Mouse (Mus musculus) midbrain, postnatal 0 days (tissue): ENCODE measurements around the gene Vtcn1. TPM values are rescaled to one million over a fixed set of nuclear protein-coding genes. Genes with fewer than 3 reads are reported as not detected.

Experiments used
- ATAC-seq: fragments of 200-750 bp; cut with Nextera tagmentation; 2 replicates; pipeline ENCODE4 v1.8.0; 2017; ENCODE audit warnings: moderate number of reproducible peaks, mild to moderate bottlenecking, moderate TSS enrichment, moderate library complexity; ENCODE audit not compliant: low FRiP score
- DNase-seq: peaks from one replicate; pipeline ENCODE4 v3.0.0-alpha.2; 2015; ENCODE audit warnings: low spot score
- H3K27ac ChIP-seq: fragments of 300-500 bp; sonication (generic); 2 replicates; pipeline ENCODE4 v1.5.1; 2014; ENCODE audit warnings: low read depth, mild to moderate bottlenecking, low read length, mixed read lengths
- H3K27me3 ChIP-seq: fragments of 300-500 bp; sonication (generic); 2 replicates; pipeline ENCODE4 v1.6.1; 2014; ENCODE audit warnings: low read length, control low read depth, mixed read lengths; ENCODE audit not compliant: insufficient read depth
- H3K36me3 ChIP-seq: fragments of 300-500 bp; sonication (generic); 2 replicates; pipeline ENCODE4 v1.6.1; 2014; ENCODE audit warnings: low read length, control low read depth, mixed read lengths; ENCODE audit not compliant: insufficient read depth
- H3K4me1 ChIP-seq: fragments of 300-500 bp; sonication (generic); 2 replicates; pipeline ENCODE4 v1.6.1; 2014; ENCODE audit warnings: mild to moderate bottlenecking, control low read depth, antibody characterized with exemption, low read length, mixed read lengths; ENCODE audit not compliant: insufficient read depth
- H3K4me2 ChIP-seq: fragments of 300-500 bp; sonication (generic); 2 replicates; pipeline ENCODE4 v1.6.1; 2014; ENCODE audit warnings: low read depth, mild to moderate bottlenecking, low read length, mixed read lengths; ENCODE audit not compliant: poor library complexity, severe bottlenecking
- H3K4me3 ChIP-seq: fragments of 300-500 bp; sonication (generic); 2 replicates; pipeline ENCODE4 v1.5.1; 2014; ENCODE audit warnings: low read depth, mild to moderate bottlenecking, low read length, moderate library complexity
- H3K9ac ChIP-seq: fragments of 300-500 bp; sonication (generic); replicated peaks from 2 replicates; pipeline ENCODE4 v1.6.1; 2014; ENCODE audit warnings: mild to moderate bottlenecking, low read length, moderate library complexity, mixed read lengths; ENCODE audit not compliant: poor library complexity, severe bottlenecking
- H3K9me3 ChIP-seq: fragments of 300-500 bp; sonication (generic); 2 replicates; pipeline ENCODE4 v1.6.1; 2016; ENCODE audit warnings: low read length, control low read depth
- CTCF ChIP-seq: IDR thresholded peaks from 2 replicates; pipeline ENCODE4 v1.5.1; 2016; ENCODE audit warnings: antibody characterized with exemption, mild to moderate bottlenecking
- WGBS: fragments of 180-500 bp; shearing (Covaris S2); extraction: QIAGEN DNeasy Blood & Tissue Kit; methylation state at CpG from one replicate; pipeline ENCODE4 v1.1.7; 2014; 5-methylcytosine and 5-hydroxymethylcytosine counted together
- polyA plus RNA-seq: library from polyadenylated mRNA; unstranded; fragments of >200 nt; fragmentation: Nextera tagmentation; extraction: Ambion mirVana; gene quantifications from 2 replicates; pipeline ENCODE4 v1.2.1, GENCODE M21; 2015
- total RNA-seq: library from RNA; depleted of rRNA; stranded (reverse); fragments of >200 nt; gene quantifications from 2 replicates; pipeline ENCODE4 v1.2.3, GENCODE M21; 2014

Vtcn1 gene
- total and polyA plus RNA-seq, 2 experiments from 2014 or later = not detected

DNA sequence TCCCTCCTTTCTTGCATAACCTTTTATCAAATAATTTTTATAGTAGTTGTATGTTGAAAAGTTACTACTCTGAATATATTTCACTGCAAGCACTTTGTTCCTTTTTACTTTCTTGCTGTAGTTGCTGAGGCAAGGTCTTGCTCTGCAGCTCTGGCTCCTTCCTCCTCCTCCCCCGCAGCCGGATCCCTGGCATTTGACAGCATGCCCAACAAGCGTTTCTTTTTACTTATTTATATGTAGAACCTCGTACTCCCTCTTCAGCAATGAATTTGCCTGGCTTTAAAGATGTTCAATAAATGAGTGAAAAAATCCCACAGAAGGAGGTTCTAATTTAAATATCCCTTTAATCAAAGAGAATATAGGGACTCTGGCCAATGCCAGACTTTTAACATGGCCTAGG lies 28.7 kb upstream of the Vtcn1 start:
- 42% methylated on average over 4 of the region's 4 CpGs for WGBS
- DNase-seq = no peak

GRCm38 (mm10) chr3:100797166-100798145 lies 27.8 kb upstream of the Vtcn1 start:
- WGBS = 77% methylated on average over 6 of the region's 6 CpGs
- ATAC-seq = no peak

More for the DNA sequence above, 28.7 kb upstream of the Vtcn1 start:
- H3K4me1 ChIP-seq = no peaks in the 10 kb centered on the region
- H3K9ac ChIP-seq = no peak overlapping the region
- no peaks in the 10 kb centered on the region for H3K36me3 ChIP-seq
- no peak overlapping the region for H3K4me3 ChIP-seq
- H3K27me3 ChIP-seq = no peaks in the 10 kb centered on the region
- H3K9me3 ChIP-seq = no peaks in the 10 kb centered on the region
- TF ChIP-seq CTCF = no peak
- H3K27ac ChIP-seq = no peak overlapping the region
- H3K4me2 ChIP-seq = no peak overlapping the region
- ATAC-seq = no peak

DNA sequence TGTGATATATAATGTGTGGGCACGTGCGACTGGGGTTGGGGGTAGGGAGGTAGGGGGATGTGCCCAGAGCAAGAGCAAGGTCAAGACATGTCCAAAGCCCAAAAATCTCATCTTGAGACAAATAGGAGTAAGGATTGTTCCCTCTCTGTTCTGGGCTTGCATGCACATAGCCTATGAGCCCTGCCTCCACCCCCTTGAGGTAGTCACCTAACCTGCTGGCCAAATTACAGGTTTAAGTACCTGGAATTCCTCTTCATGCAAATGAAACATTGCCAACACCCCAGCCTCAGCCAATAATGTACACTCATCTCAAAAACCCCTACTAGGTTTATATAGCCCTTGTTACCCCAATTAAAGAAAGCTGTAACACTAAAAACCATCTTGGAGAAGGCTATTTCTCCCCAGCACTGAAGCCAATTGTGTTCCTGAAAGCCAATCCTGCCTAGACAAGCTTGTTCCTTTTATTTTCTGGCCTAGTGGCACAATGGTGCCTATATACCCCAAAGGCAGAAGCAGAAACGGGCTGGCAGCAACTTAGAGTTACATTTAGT lies 26.3 kb upstream of the Vtcn1 start:
- DNase-seq (no peak), ATAC-seq (no peak)
- 95% methylated on average over 3 of the region's 3 CpGs for whole genome bisulfite sequencing
- Histone ChIP-seq H3K27ac (no peak overlapping the region), H3K27me3 (no peaks in the 10 kb centered on the region), H3K36me3 (no peaks in the 10 kb centered on the region), H3K4me2 (no peak overlapping the region), H3K9me3 (no peaks in the 10 kb centered on the region), H3K4me3 (no peak overlapping the region), H3K9ac (no peak overlapping the region), H3K4me1 (no peaks in the 10 kb centered on the region)
- no peak for TF ChIP-seq CTCF

More at GRCm38 (mm10) chr3:100797166-100798145, 27.8 kb upstream of the Vtcn1 start:
- no peak overlapping the region for H3K9ac ChIP-seq
- no peak for TF ChIP-seq CTCF
- no peaks in the 10 kb centered on the region for H3K9me3 ChIP-seq
- H3K4me1 ChIP-seq = no peaks in the 10 kb centered on the region
- no peak overlapping the region for H3K4me2 ChIP-seq
- no peaks in the 10 kb centered on the region for H3K27me3 ChIP-seq
- no peak for DNase-seq
- no peak overlapping the region for H3K27ac ChIP-seq
- no peaks in the 10 kb centered on the region for H3K36me3 ChIP-seq
- H3K4me3 ChIP-seq = no peak overlapping the region

DNA sequence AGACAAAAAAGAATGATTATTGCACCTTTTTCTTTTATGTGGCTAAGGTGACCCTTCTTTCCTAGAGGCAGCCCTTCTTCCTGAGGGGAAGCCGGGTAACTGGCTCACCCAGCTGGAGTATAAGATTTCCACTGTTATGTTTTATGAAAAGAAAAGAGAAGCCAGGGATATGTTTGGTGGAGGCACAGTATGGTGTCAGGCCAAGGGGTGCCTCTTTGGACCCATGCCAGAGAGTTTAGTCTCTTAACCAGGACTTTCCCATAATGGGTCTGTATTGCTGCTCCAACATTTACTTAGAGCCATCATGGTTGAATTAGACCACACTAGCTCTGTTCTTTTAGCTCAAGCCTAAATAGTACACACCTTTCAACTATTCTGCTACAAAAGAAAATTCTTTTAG lies 20.3 kb upstream of the Vtcn1 start:
- DNase-seq = no peak
- Histone ChIP-seq H3K9ac (no peak overlapping the region), H3K4me3 (no peak overlapping the region), H3K4me2 (no peak overlapping the region), H3K27me3 (no peaks in the 10 kb centered on the region), H3K36me3 (no peaks in the 10 kb centered on the region), H3K4me1 (no peaks in the 10 kb centered on the region), H3K27ac (no peak overlapping the region), H3K9me3 (no peaks in the 10 kb centered on the region)
- no peak for ATAC-seq
- 83% methylated on average over 1 of the region's 1 CpGs for WGBS
- no peak for TF ChIP-seq CTCF

- 67% methylated on average over 6 of the region's 6 CpGs for WGBS
- no peak for DNase-seq
- Histone ChIP-seq H3K9ac (no peak overlapping the region), H3K4me1 (no peaks in the 10 kb centered on the region), H3K36me3 (no peaks in the 10 kb centered on the region), H3K9me3 (no peaks in the 10 kb centered on the region), H3K4me3 (no peak overlapping the region), H3K4me2 (no peak overlapping the region), H3K27me3 (no peaks in the 10 kb centered on the region), H3K27ac (no peak overlapping the region)
- TF ChIP-seq CTCF = no peak
- ATAC-seq = no peak
Measured at GRCm38 (mm10) chr3:100805925-100806324, 19.3 kb upstream of the Vtcn1 start.

DNA sequence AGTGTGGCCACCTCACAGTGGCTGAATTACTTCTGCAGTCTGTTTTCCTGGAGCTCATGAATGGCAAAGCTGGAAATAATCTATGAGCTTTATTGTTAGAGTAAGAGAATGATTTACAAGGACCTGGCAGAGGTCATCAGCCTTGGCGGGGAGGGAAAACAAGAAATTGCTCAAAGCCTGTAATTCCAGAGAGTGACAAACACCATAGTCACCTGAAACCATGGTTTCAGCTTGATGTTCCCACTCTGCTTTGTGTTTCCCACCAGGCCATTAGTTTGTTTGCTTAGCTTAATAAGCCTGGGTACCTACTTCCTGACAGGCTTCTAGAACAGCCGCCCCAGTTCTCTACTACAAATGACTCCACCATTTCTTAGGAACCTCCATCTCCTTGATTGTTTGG lies 14.8 kb upstream of the Vtcn1 start:
- WGBS = 87% methylated on average over 2 of the region's 2 CpGs
- no peak for TF ChIP-seq CTCF
- H3K4me2 ChIP-seq = no peak overlapping the region
- H3K27me3 ChIP-seq = no peaks in the 10 kb centered on the region
- no peaks in the 10 kb centered on the region for H3K4me1 ChIP-seq
- no peak for DNase-seq
- no peak overlapping the region for H3K27ac ChIP-seq
- no peak overlapping the region for H3K4me3 ChIP-seq
- H3K9me3 ChIP-seq = no peaks in the 10 kb centered on the region
- ATAC-seq = no peak
- H3K9ac ChIP-seq = no peak overlapping the region
- no peaks in the 10 kb centered on the region for H3K36me3 ChIP-seq
